Mouse (Mus musculus) retina, postnatal 1 day (tissue): Measurements from ENCODE around the gene Sipa1l2.

Source experiments
- DNase-seq: peaks from one replicate; pipeline ENCODE4 v3.0.0-alpha.2; 2012

The Sipa1l2 gene

DNA sequence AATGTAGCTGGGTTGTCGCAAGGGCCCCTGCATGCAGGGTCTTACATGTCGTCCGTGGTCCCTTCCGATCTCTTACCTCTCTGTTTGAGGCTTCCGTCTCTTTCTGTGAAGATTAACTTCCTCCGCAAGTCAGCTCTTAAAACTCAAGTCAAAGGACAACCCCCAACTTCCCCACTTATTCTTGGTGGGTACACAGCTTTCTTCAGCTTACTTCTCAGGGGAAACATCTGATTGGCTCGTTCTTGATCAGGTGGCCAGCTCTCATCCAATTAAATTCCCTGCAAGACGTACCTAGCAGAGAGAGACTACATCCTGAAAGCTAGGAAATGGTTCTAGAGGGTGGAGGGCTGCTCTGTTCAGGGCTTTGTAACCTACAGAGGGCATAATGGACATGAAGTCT is 178.3 kb downstream of the Sipa1l2 start:
- DNase-seq, result no peak

DNA sequence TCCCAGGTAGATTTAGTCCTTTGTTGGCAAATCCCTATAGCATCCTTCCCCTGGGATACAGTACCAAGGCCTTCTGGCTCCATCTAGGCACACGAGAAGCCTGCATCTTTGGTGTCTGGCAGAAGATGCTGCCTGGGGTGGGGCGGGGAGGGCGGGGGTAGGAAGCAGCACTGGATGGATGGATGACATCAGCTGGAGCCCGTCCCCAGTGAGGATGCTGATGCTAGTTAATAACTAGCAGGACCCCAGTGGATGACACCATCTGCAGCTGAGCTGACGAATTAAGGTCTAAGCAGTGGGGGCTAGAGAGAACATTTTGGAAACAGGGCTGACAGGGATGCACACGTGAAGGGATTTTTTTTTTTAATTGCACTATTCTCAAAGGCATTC is 179.1 kb downstream of the Sipa1l2 start:
- DNase-seq, result peak; percentile 60

DNA sequence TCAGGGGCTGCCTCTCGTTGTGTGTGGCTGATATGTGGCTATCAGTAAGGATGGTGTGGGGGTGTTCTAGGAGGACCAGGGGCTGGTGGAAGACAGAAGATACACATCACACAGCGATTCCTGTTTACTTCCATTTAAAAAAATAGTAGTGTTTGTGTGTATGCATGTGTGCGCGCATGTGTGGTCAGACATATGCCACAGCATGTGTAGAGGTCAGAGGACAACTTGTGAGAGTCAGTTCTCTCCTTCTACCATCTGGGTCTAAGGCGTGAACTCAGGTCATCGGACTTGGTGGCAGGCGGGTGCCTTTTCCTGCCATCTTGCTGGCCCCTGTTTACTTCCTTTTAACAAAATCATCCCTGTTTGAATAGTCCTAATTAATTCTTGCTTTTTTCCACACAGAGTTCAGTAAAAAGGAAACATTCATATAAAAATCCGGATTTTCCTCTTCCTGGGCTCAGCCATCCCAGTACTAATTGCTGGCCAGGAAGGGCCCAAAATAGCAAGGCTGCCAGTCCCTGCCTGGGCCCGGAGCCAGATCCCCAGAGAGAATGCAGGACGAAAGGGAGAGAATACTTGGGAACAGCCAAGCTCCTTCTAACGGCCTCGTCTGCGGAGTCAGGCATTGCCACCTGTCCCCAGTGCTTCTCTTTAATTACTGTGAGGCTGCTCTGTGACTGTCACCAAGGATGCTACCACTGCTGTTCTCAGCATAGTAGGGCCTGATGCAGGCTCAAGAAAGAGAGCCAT is 179.7 kb downstream of the Sipa1l2 start:
- peak; percentile 70 for DNase-seq

DNA sequence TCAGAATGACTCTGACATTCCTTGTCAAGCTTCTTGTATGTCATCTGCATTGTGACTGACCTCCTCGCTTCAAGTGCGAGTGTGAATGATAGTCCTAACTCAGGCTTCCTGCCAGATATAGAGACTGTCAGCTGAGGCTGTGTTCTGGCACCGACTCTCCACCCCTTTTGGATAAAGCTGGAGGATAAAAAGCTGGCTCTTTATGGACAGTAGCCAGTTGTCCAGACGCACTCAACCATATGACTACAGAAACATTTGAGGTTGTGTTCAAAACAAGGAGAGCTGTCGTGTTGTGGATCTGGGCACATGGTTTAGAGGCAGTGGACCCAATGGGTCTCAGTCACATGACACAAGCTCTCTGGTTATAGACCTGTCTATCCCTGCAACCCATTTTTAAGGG is 180.3 kb downstream of the Sipa1l2 start:
- DNase-seq, result peak; percentile 92

DNA sequence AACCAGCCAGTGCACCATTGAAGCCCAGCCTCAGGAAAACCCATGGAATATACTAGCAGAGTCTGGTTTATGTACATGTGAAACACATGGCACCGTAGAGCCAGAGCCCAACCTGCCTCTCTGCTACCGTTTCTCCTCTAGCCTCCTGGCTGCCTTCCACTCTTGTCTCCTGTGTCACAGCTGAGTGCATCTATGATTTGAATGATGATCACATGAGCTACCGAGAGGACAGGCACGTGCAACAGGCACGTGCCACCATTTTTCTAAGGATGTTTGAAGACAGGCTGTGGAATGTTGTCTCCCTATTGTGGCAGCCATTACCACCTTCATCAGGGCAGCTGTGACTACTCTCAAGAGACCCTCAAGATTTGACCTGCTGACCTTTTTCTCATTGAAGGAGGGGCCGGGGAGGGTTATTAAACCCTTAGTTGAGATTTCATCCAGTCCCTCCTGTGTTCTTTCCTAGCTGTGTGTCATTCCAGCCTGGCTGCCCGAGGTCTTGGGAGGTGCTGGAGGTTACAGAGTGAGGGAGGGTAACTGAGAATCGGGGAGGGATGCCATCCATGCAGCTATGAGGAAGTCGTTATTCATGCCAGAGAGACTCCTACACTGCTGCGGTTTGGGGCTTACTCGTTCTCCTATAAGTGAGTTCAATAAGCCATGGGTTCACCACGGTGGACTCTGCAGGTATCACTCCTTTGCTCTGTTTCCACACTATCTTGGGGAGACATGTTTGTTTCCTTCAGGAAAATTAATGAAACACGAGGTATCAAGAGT is 181.0 kb downstream of the Sipa1l2 start:
- DNase-seq, result peak; percentile 31

DNA sequence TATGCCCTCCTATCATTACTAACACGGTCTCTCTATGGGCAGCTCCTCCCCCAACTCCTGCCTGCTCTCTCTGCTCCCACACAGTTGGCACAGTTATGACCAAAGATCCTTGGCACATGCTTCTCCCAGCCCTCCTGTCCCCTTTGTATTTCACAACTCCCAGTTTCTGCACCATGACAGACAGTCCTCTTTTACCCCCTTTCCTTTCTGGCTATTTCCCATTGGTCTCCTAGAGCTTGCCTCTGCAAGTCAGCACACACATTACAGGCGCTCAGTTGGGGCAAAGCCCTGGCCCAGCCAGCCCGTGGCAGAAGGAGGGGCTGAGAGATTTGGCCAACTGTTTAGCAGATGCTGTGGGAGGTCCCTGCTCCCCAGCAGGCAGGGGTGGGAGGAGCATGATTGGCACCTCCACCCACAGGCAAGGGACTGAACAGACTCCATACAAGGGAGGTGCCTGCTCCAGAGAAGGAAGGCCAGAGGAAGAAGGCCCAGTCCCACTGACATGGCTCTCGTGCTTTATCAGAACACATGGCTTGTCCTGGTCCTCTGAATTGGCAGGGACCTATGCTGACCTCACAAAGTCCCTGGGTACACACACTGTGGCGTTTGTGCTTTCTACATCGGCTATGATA is 184.0 kb downstream of the Sipa1l2 start:
- peak; percentile 91 for DNase-seq

DNA sequence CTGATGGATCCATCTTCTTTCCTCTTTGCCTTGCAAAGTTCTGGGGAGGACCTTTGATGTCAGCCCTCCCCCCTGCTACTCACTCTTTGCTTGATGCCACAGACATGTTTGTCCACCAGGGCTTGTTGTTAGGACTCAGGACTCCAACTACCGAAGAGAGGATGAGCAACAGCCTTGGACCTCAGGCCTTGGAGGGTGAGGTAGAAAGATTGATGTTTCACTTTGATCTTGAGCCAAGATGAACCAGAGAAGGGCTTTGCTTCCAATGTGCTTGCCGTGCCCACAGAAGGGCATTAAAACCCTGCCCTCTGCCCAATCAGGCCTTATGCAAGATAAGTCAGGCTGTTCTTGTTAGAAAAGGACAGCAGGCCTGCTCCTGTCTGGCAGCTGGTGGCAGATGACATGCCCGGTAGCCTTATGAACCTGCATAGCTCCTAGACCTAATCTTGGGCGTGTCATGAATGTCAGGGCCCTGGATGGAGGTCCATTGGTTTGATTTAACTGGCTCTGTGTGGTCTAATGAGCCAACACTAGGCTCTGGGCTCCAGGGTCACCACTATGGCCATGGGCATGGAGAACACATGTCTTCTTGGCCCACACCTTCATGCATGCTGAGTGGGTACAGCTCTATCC is 184.9 kb downstream of the Sipa1l2 start:
- DNase-seq, result no peak

DNA sequence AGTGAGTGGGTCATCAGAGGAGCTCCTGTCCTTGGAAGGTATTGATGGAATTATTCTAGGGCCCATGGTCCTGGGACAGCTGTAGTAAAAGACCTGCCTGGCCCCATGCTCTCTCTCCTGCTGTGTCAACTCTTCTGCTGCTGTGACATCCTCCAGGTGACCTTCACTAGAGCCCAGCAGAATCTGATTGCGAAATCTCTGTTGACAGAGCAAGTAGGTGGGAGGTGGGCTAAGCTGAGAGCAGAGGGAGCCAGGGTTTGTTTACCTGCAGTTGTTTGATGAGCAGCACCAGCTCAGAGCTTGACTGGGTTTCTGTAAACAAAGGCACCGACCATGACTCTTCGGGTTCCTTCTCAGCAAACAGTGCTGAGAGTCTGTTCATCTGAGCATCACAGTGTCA is 187.9 kb downstream of the Sipa1l2 start:
- no peak for DNase-seq

DNA sequence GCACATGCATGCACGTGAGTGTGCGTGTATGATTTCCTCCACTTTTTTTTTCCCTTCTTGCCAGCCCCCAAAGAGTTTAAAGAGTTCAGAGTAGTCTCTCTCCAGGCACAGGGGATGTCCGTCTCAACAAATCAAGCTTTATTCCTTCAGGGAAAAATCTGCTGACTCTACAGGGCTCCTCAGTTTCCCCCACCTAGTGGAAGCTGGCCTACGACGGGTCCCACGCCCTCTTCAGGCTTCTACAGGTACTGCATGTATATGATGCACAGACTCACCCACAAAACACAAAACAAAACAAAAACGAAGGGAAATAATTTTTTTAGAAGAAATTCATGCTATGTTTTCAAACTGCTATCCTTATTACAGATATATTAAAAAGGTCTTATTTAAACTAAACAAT is 189.7 kb downstream of the Sipa1l2 start:
- no peak for DNase-seq

DNA sequence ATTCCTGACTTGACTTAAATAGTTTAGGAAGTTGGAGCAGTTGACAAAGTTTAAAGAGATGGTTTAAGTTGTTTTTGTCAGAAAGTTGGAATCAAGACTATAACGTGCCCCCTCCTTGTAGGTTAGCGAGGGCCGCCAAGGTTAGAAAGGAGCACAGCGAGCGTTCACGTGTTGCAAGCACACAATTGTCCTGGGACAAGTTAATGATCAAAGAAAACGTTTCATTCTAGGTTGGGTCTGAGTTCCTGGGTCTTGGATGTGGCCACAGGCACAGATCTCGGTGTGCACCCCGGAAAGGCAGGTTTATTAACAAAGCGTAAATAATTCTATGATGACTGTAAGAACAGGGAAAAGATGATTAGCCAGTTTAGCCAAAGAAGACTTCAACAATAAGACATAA is 190.5 kb downstream of the Sipa1l2 start:
- DNase-seq, result no peak

DNA sequence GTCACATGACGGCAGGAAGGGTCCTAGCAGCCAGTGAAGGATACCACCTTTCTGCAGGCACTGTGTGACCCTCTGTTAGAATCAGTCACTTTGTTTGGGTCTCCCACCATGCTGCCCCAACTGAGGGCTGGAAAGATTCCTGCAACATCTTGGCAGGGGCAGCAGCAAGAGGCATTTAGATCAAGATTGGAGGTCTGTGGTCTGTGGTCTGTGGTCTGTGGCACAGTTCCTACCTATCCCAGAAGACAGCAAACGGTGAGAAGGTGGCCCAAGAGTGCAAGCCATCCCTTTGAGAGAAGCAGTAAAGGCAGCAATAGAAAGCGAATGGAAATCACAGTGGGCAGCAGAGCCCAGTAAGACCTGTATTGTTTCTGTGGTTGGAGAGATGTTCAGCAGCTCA is 191.9 kb downstream of the Sipa1l2 start:
- no peak for DNase-seq

DNA sequence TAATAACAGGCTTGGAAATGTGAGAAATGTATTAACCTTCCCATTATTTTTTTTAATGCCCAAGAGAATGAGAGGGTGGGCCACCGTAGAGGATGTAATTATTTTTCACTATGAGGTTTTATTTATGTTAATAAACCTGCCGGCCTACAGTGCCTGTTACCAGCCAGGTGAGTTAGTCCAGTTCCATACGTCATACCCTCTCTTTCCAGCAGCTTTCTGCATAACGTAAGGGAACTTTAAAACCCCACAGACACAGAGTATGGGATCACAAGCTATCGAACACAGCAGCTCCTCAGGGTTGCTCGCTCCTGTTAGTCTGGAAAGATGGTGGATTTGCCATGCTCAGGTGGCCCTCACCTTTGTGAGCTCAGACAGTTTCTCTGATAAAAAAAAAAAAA is 193.2 kb downstream of the Sipa1l2 start:
- DNase-seq, result no peak

DNA sequence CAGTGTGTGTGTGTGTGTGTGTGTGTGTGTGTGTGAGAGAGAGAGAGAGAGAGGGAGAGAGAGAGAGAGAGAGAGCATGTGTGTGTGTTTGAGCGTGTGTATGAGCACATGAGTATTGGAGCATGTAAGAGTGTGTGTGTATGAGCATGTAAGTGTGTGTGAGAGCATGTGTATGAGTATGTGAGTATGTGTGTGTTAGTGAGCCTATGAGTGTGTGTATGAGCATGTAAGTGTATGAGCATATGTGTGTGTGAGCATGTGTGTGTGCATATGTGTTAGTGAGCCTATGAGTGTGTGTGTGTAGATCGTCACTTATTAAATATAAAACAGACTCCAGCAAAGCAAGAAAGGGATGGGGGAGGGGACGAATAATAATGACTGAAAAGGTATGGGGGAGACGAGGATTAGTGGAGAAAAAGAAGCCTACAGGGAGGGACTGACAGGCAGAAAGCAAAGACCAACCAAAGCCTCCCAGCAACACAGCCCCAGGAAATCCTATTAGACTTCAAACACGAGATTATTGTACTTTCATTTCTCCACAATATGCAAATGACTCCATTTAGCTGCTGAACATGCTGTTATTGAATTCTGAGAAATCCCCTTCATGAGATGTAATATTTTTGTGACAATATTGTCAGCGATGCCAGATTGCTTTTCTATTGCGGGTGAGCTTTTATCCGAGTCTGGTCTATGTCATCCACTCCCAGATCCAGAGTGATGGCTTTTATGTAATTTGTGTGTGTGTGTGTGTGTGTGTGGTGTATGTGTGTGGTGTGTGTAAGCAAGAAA is 193.8 kb downstream of the Sipa1l2 start:
- no peak for DNase-seq

DNA sequence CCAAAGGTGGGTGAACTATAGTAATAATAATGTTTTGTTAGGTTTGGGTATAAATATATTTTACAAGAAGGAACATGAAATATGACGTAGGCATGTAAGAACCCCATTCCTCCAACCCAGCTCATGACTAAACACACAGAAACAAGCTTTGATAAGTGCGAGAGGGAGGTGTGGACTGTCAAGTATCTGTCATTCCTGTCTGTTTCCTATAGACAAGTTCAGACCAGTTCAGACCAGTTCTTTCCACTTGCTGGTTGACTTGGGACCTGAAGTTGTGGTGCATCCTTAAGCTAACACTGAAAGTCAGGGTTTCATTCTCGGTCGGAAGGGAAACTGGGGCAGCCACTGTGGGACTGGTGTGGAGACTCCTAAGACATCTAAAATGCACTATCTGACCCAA is 197.0 kb downstream of the Sipa1l2 start:
- DNase-seq, result no peak

DNA sequence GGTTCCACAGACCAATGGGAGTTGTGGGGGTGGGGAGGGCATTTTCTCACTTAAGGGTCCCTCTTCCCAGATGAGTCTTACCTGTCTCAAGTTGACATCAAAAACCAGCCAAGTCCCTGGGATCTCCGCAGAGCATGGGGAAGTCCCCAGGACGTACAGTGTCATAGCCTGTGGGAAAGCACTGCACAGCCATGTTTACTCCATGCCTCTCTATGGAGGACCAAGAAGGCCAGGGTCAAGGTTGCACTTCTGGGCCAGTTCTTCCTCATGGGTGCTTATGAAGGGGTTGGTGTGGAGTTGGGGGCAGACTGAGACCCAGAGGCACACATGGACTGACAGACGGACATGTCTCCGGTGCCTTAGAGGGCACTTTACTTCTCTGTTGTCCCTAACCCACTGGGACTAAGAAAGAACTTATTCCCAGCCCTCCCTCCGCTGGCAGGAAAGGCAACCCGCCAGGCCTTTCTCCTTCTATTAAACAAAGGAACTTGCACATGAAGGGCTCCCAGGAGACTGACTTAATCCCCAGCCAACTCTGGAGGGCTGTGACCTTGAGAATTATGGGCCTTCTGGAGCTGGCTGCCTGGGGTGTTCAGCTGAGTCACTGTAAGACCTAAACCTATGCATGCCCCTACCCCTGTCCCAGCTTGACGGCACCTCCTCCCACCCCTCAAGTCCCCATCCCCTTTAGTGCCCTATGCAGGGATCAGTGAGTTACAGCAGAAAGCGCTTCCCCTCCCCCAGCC is 199.9 kb downstream of the Sipa1l2 start:
- DNase-seq, result peak; percentile 33

DNA sequence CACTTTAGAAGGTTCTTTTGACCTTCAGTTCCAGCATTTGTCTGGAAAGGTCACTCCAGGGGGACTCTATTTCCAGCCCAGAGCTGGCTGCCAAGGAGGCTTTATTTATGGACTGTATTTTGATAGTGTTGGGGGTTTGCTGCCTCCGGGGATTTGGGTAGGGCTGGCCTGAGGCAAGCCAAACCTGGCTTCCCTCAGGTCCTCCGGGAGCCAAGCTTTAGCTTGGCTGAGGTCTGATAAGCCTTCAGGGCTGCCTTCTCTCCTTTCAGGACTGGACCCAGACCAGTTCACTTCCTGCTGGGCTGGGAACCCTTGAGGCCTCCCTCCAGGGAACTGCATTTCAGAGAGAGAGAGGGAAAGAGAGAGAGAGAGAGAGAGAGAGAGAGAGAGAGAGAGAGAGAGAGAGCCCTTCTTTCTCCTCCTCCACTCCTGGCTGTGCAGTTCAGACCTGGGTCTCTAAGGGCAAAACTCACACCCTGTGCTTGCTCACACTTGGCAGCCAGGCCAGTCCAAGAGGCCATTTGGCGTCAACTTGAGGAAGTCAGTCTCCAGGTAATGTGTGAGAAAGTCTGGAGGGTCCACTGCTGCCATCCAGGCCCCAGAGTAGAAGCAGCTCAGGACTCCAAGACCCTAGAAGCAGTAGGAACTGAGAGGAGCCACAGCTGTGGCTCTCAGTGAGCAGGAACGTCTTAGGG is 201.1 kb downstream of the Sipa1l2 start:
- no peak for DNase-seq
